Mouse (Mus musculus) hindbrain, embryonic 11.5 days (tissue): ENCODE measurements at regions not wholly inside any gene's neighbourhood (a gene's known extent, or its start where the extent isn't known, plus 50 kb on each side); places are given as distances from the start of the nearest gene placed in this dataset.
"Not testable (repeated sequence)": the region's sequence is repeated elsewhere in the genome, so short reads cannot be mapped to it uniquely, and the experiment has no call there.

Source experiments
- ATAC-seq: fragments of 200-750 bp; cut with Nextera tagmentation; 2 replicates; pipeline ENCODE4 v1.8.0; 2017; ENCODE audit warnings: mild to moderate bottlenecking, moderate TSS enrichment, moderate library complexity; ENCODE audit not compliant: low FRiP score
- DNase-seq: peaks from one replicate; pipeline ENCODE4 v3.0.0-alpha.2; 2015; ENCODE audit warnings: low spot score
- H3K27ac ChIP-seq: fragments of 300-500 bp; sonication (generic); 2 replicates; pipeline ENCODE4 v1.5.1; 2014; ENCODE audit warnings: mild to moderate bottlenecking, low read depth, low read length
- H3K27me3 ChIP-seq: fragments of 300-500 bp; sonication (generic); 2 replicates; pipeline ENCODE4 v1.6.1; 2014; ENCODE audit warnings: mild to moderate bottlenecking, low read length, moderate library complexity, mixed read lengths; ENCODE audit not compliant: control insufficient read depth, insufficient read depth
- H3K36me3 ChIP-seq: fragments of 300-500 bp; sonication (generic); 2 replicates; pipeline ENCODE4 v1.6.1; 2014; ENCODE audit warnings: mild to moderate bottlenecking, low read length, moderate library complexity, mixed read lengths; ENCODE audit not compliant: control insufficient read depth, insufficient read depth
- H3K4me1 ChIP-seq: fragments of 300-500 bp; sonication (generic); replicated peaks from 2 replicates; pipeline ENCODE4 v1.6.1; 2014; ENCODE audit warnings: low read length, mixed read lengths; ENCODE audit not compliant: control insufficient read depth, insufficient read depth
- H3K4me2 ChIP-seq: fragments of 300-500 bp; sonication (generic); replicated peaks from 2 replicates; pipeline ENCODE4 v1.6.1; 2014; ENCODE audit warnings: mild to moderate bottlenecking, low read depth, low read length
- H3K4me3 ChIP-seq: fragments of 300-500 bp; sonication (generic); 2 replicates; pipeline ENCODE4 v1.5.1; 2014; ENCODE audit warnings: low read depth, low read length
- H3K9ac ChIP-seq: fragments of 300-500 bp; sonication (generic); 2 replicates; pipeline ENCODE4 v1.6.1; 2014; ENCODE audit warnings: low read depth, low read length
- H3K9me3 ChIP-seq: fragments of 300-500 bp; sonication (generic); 2 replicates; pipeline ENCODE4 v1.6.1; 2016; ENCODE audit warnings: low read length; ENCODE audit not compliant: control insufficient read depth
- WGBS: fragments of 180-500 bp; shearing (Covaris S2); extraction: QIAGEN DNeasy Blood & Tissue Kit; methylation state at CpG from one replicate; pipeline ENCODE4 v1.1.7; 2014; 5-methylcytosine and 5-hydroxymethylcytosine counted together

DNA sequence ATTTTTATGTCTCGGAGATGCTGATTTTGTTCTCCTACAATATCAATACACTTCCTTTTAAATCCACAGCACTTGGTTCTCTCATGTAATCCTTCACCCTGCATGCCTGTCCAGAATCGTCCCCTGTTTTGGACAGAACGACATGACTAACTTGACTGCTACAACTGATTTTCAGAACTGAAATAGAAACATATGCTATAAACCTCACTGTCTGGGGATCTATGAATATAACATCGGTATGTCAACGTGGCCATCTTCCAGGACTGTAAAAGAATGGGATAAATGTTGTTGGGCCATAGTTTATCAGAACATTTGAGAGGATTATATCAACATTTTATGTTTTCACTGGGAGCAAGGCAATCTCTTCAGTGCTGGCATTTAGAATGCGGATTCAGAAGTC, 795.2 kb upstream of the Pou3f3 start:
- Histone ChIP-seq H3K4me3 (no peak overlapping the region), H3K27me3 (no peaks in the 10 kb centered on the region), H3K9ac (no peak overlapping the region), H3K9me3 (no peaks in the 10 kb centered on the region), H3K36me3 (no peaks in the 10 kb centered on the region), H3K4me1 (no peaks in the 10 kb centered on the region), H3K27ac (no peak overlapping the region), H3K4me2 (no peak overlapping the region)
- no peak for DNase-seq
- 93% methylated on average over 6 of the region's 6 CpGs for WGBS
- ATAC-seq, result no peak

DNA sequence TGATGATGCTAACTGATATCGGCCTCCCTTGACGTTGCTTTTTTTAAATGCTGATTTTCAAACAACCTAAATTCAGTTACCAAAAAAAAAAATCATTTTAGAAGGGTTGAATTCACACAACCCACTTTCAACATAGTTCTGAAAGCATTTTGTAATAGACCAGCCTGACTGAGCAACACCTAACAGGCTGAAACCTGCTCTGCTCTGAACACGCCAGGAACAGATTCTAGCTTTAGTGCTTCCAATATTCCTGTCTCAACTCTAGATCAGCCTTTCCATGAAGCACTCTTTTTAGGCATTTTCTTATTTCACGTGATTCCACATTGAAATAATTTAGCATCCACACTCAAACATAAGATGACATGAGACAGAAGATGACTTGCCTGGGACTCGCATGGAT, 789.6 kb upstream of the Pou3f3 start:
- H3K4me2 ChIP-seq, result no peak overlapping the region
- H3K36me3 ChIP-seq, result no peaks in the 10 kb centered on the region
- H3K4me3 ChIP-seq, result no peak overlapping the region
- no peaks in the 10 kb centered on the region for H3K9me3 ChIP-seq
- DNase-seq (no peak), ATAC-seq (no peak)
- no peak overlapping the region for H3K27ac ChIP-seq
- no peak overlapping the region for H3K9ac ChIP-seq
- H3K27me3 ChIP-seq, result no peaks in the 10 kb centered on the region
- H3K4me1 ChIP-seq, result no peaks in the 10 kb centered on the region
- WGBS, result 89% methylated on average over 5 of the region's 5 CpGs

DNA sequence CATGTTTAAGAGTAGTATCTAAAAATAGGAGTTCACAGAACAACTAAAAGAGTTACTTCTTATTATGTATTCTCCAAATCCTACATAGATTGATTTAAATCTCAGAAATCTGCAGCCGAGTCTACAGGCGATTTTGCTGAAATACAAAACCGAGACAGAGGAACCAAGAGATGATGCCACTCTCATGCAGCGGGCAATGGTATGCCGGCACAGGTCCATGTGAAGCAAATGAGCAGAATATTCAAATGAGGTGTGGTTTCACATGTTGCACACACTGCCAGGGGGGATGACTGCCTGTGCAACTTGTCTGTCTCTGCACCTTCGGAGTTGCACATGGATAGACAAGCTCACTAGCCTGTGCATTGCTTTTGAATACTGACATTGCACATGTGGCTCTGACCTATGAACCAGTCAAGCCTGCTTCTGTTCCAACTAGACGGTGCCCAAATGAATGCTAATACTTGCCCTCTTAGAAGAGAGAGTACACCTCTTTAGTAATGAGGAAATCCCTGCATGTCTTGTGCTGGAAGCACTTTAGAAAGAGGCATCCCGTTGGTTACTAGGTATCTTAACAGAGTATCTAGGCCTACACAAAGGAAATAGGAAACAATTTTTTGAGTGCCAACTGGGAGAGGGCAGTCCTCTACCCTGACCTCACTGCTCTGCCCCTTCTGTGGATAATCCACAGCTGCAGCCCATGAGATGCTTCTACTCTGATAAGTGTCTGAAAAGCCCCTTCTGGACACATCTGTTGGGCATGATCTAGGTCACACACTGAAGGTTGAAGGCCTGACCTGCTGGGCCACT, 787.4 kb upstream of the Pou3f3 start:
- Histone ChIP-seq H3K4me3 (no peak overlapping the region), H3K9ac (no peak overlapping the region), H3K27ac (no peak overlapping the region), H3K4me1 (no peaks in the 10 kb centered on the region), H3K27me3 (no peaks in the 10 kb centered on the region), H3K36me3 (no peaks in the 10 kb centered on the region), H3K4me2 (no peak overlapping the region), H3K9me3 (no peaks in the 10 kb centered on the region)
- DNase-seq (no peak), ATAC-seq (no peak)
- 88% methylated on average over 8 of the region's 8 CpGs for WGBS

DNA sequence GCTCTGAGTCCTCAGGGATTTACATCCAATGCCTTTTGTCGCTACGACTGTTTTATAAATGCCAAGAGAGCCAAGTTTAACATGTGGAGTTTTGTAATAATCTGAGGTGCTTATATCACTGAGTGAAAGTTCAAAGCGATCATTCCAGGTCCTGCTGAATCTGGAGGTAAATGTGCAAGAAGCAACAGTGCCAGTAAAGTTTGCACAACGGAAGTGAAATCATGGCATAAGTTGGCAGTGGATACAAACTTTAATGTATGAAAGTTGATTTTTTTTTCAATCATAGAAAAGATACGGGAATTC, 786.8 kb upstream of the Pou3f3 start:
- DNase-seq (no peak), ATAC-seq (no peak)
- Histone ChIP-seq H3K4me1 (no peaks in the 10 kb centered on the region), H3K27me3 (no peaks in the 10 kb centered on the region), H3K9ac (no peak overlapping the region), H3K4me3 (no peak overlapping the region), H3K4me2 (no peak overlapping the region), H3K9me3 (no peaks in the 10 kb centered on the region), H3K36me3 (no peaks in the 10 kb centered on the region), H3K27ac (no peak overlapping the region)
- WGBS, result 85% methylated on average over 5 of the region's 5 CpGs

DNA sequence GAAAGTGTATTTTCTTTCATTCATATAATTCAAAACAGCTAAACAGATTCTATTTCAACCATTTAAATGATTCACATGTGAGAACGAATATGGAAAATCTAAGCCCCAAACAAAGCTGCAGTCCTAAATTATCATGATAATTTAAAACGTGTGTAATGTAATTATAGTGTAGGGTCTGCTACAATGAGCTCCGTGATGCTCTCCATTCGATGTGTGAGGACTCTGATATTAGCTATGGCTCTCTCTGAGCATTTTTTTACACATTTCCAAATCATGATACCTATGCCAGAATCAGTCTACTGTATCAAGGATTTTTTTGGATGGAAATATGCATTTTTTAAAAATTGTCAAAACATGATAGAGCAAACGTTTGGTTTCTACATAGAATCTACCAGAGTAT, 785.8 kb upstream of the Pou3f3 start:
- no peaks in the 10 kb centered on the region for H3K4me1 ChIP-seq
- H3K27ac ChIP-seq, result no peak overlapping the region
- ATAC-seq, result no peak
- no peak for DNase-seq
- H3K9me3 ChIP-seq, result no peaks in the 10 kb centered on the region
- no peaks in the 10 kb centered on the region for H3K36me3 ChIP-seq
- no peak overlapping the region for H3K9ac ChIP-seq
- H3K27me3 ChIP-seq, result no peaks in the 10 kb centered on the region
- H3K4me3 ChIP-seq, result no peak overlapping the region
- 85% methylated on average over 5 of the region's 5 CpGs for WGBS
- H3K4me2 ChIP-seq, result no peak overlapping the region

DNA sequence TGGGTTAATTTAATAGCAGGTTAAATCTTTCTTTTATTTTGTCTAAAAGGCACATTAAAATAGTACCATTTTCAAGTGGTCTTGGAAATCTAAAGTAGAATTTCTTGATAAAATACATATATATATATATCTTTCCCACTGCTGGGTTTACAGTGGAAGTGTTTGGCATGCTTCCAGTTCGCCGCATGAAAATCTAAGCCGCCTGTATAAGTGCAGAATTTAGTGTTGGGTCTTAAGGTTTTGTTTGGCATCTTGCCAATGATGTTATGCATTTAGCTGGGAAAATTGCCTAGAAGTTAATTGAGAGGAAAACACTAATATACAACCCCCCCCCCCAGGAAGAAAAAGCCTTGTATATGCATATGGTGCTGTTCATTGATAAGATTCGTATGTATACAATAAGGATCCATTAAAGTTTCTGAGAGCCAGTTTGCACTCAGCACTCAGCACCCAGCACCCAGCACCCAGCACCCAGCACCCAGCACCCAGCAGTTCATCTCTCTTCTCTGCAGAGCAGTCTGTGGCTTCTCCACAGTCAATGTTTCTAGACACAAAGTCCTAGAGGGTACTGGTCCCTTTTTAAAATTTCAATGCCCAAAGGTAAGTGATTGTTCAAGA, 778.7 kb upstream of the Pou3f3 start:
- H3K36me3 ChIP-seq, result no peaks in the 10 kb centered on the region
- no peaks in the 10 kb centered on the region for H3K4me1 ChIP-seq
- no peak overlapping the region for H3K4me3 ChIP-seq
- 91% methylated on average over 4 of the region's 4 CpGs for WGBS
- H3K27me3 ChIP-seq, result no peaks in the 10 kb centered on the region
- H3K9me3 ChIP-seq, result no peaks in the 10 kb centered on the region
- no peak overlapping the region for H3K27ac ChIP-seq
- no peak overlapping the region for H3K9ac ChIP-seq
- no peak overlapping the region for H3K4me2 ChIP-seq
- ATAC-seq (no peak), DNase-seq (no peak)

DNA sequence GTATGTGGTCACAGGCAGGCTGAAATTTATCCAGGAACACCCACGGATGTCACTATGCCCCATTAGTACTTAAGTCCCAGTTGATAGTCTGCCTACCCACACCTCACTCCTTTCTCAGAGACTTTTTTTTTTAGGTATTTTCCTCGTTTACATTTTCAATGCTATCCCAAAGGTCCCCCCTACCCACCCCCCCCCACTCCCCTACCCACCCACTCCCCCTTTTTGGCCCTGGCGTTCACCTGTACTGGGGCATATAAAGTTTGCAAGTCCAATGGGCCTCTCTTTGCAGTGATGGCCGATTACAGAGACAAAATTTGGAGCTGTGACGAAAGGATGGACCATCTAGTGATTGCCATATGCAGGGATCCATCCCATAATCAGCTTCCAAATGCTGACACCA, 777.8 kb upstream of the Pou3f3 start:
- not testable (repeated sequence) for H3K9me3 ChIP-seq, H3K9ac ChIP-seq, H3K4me1 ChIP-seq, H3K4me2 ChIP-seq, H3K4me3 ChIP-seq, H3K36me3 ChIP-seq, H3K27me3 ChIP-seq, H3K27ac ChIP-seq, DNase-seq
- WGBS, result 81% methylated on average over 4 of the region's 5 CpGs
- peak; percentile 64; the same call in 1 of the 2 replicates for ATAC-seq

DNA sequence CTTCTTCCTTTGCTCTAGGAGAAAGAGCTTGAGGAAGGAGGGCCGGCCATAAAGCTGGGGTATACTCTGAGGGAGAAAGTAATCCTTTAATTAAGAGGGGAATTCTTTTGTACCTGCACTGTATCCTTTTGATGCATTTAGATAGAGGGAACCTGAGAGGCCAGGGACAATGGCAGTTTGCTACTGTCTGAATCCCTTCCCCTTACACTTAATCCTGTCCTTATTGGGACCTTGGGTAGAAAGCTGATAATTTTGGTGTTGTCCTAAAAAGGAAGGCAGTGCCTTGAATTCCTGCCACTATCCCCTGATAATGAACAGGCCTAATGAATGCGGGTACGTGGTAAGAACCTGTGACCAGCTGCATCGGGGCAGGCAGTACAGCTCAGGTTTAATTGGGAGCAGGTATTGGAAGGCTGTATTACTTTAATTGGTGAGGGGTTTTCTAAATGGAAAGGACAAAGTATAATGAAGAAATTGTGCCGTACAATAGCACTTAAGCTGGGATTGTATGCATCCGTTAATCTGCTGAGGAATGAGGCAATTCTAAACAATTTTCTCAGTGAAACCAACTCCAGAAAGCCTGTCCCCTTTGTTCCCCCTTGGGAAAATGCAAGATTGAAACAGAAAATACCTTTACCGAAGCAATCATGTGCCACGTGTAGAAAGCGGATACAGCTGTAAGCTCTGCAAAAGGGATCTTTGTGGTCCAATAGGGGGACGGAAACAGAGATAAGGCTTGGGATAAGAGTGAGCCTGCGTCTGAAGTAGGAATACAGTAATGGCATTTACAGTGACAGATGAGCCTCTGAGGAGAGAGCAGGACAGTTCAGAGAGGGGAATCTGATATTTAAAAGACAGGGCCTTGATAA, 776.9 kb upstream of the Pou3f3 start:
- H3K9me3 ChIP-seq, result no peaks in the 10 kb centered on the region
- H3K4me2 ChIP-seq, result no peak overlapping the region
- H3K27me3 ChIP-seq, result no peaks in the 10 kb centered on the region
- H3K9ac ChIP-seq, result no peak overlapping the region
- no peaks in the 10 kb centered on the region for H3K4me1 ChIP-seq
- DNase-seq (no peak), ATAC-seq (no peak)
- no peak overlapping the region for H3K4me3 ChIP-seq
- no peak overlapping the region for H3K27ac ChIP-seq
- 66% methylated on average over 11 of the region's 11 CpGs for WGBS
- no peaks in the 10 kb centered on the region for H3K36me3 ChIP-seq
